In the genomic region with DNA sequence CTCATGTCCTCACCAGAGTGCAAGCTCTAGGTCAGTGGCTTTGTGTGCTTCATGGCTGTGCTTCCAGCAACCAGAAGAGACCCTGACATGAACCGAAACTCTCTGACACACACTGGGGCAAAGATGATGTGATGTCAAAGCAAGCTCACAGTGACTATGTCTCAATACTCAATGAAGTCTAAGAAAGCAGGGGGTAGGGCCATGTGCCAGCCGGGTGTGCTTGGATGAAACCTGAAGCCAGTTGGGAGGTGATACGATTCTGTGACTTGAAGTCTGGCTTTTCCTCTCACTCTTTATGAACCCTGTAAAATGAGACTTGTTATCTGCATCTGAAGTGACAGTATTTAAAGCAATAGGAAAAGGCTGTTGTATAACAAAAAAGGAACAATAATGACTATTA, we compare ENCODE assay signal across 21 mouse cellular contexts.
DNase-seq lines count a peak whose midpoint lies in the region; ATAC-seq and TF ChIP-seq lines count a peak whose summit lies in the region.
"Had no signal": no experiment of that assay in that cellular context is flagged by ENCODE, and none has a peak within 500 bp of the region (broad histone marks: within the 10 kb centered on the region; RNA-seq: fewer than 3 reads in every experiment).

No protein-coding gene starts in this region.

- ATAC-seq in heart, embryonic 13.5 days (ENCODE audit: extremely low read depth, insufficient number of reproducible peaks, low FRiP score, low TSS enrichment): no peak
- ATAC-seq in midbrain, embryonic 11.5 days (ENCODE audit: low FRiP score): no peak
- ATAC-seq in midbrain, embryonic 13.5 days: no peak
- ATAC-seq in liver, postnatal 0 days: no peak
- ATAC-seq in erythroid progenitor cell, adult 5-6 weeks (replicated peaks; ENCODE audit: low FRiP score, poor library complexity, severe bottlenecking): no peak
- ATAC-seq: activated CD4-positive, CD25-positive, alpha-beta regulatory T cell, adult 4 months; forebrain, embryonic 13.5 days; forebrain, postnatal 0 days; hindbrain, postnatal 0 days; Patski had no signal

- peaks cover 7% of the 10 kb centered on the region for H3K36me3 ChIP-seq in heart, embryonic 13.5 days
- H3K36me3 ChIP-seq in midbrain, embryonic 11.5 days (ENCODE audit: control insufficient read depth, insufficient read depth, low read length): no peaks in the 10 kb centered on the region
- H3K36me3 ChIP-seq in midbrain, embryonic 13.5 days: peaks cover 4% of the 10 kb centered on the region; the same call in 1 of the 2 replicates
- H3K36me3 ChIP-seq in liver, postnatal 0 days (replicated peaks; ENCODE audit: insufficient read depth, low read length): no peaks in the 10 kb centered on the region; the same call in 1 of the 2 replicates
- H3K36me3 ChIP-seq: embryonic facial prominence, embryonic 13.5 days had no signal

- 0 out of 2 replicates have a peak overlapping the region, but pooled peaks have one; percentile 6 for H3K27ac ChIP-seq in heart, embryonic 13.5 days (replicated peaks)
- H3K27ac ChIP-seq in midbrain, embryonic 11.5 days (ENCODE audit: low read depth, low read length): no peak overlapping the region
- H3K27ac ChIP-seq in midbrain, embryonic 13.5 days: no peak overlapping the region
- no peak overlapping the region for H3K27ac ChIP-seq in liver, postnatal 0 days (ENCODE audit: low read depth)
- H3K27ac ChIP-seq: embryonic facial prominence, embryonic 13.5 days; forebrain, embryonic 13.5 days; heart, adult 2 months; hindbrain, embryonic 13.5 days; hindbrain, postnatal 0 days had no signal

- no peak overlapping the region for H3K4me2 ChIP-seq in heart, embryonic 13.5 days
- H3K4me2 ChIP-seq in midbrain, embryonic 11.5 days: no peak overlapping the region
- H3K4me2 ChIP-seq in midbrain, embryonic 13.5 days (replicated peaks): no peak overlapping the region
- H3K4me2 ChIP-seq in liver, postnatal 0 days (ENCODE audit: low read depth, low read length): no peak overlapping the region
- H3K4me2 ChIP-seq: embryonic facial prominence, embryonic 13.5 days; forebrain, embryonic 13.5 days; hindbrain, embryonic 13.5 days had no signal

- no peak overlapping the region for H3K9ac ChIP-seq in heart, embryonic 13.5 days
- H3K9ac ChIP-seq in midbrain, embryonic 11.5 days (ENCODE audit: low read length): no peak overlapping the region
- no peak overlapping the region for H3K9ac ChIP-seq in midbrain, embryonic 13.5 days (replicated peaks)
- no peak overlapping the region for H3K9ac ChIP-seq in liver, postnatal 0 days (replicated peaks)
- H3K9ac ChIP-seq: embryonic facial prominence, embryonic 13.5 days; forebrain, embryonic 13.5 days; forebrain, postnatal 0 days; hindbrain, embryonic 13.5 days had no signal

- TF ChIP-seq EP300 in liver, postnatal 0 days (IDR thresholded peaks at IDR 0.05; ENCODE audit: low read depth): no peak

- no peak for TF ChIP-seq CTCF in liver, postnatal 0 days (IDR thresholded peaks at IDR 0.05; ENCODE audit: low read depth)

- no peak overlapping the region for H3K4me3 ChIP-seq in heart, embryonic 13.5 days
- no peak overlapping the region for H3K4me3 ChIP-seq in midbrain, embryonic 11.5 days (ENCODE audit: low read depth, low read length)
- H3K4me3 ChIP-seq in midbrain, embryonic 13.5 days (replicated peaks): no peak overlapping the region
- no peak overlapping the region for H3K4me3 ChIP-seq in liver, postnatal 0 days (ENCODE audit: low read depth, low read length)
- H3K4me3 ChIP-seq: embryonic facial prominence, embryonic 13.5 days; forebrain, embryonic 13.5 days; heart, adult 2 months; hindbrain, embryonic 13.5 days had no signal

- WGBS in heart, embryonic 13.5 days: 63% methylated on average over 3 of the region's 3 CpGs
- 85% methylated on average over 3 of the region's 3 CpGs for WGBS in midbrain, embryonic 11.5 days
- 93% methylated on average over 3 of the region's 3 CpGs for WGBS in midbrain, embryonic 13.5 days
- WGBS in liver, postnatal 0 days (ENCODE audit: insufficient replicate concordance): 84% methylated on average over 3 of the region's 3 CpGs

- DNase-seq in cerebellum, postnatal 10 days: peak; percentile 47
- no peak for DNase-seq in cerebellum, adult 8-10 months
- no peak for DNase-seq in heart, adult 9 months (ENCODE audit: low spot score in 2 of 2)
- peak; percentile 61 for DNase-seq in midbrain, embryonic 11.5 days (ENCODE audit: low spot score, missing footprints)
- DNase-seq in liver, postnatal 0 days: no peak
- DNase-seq: adrenal gland, adult 2 months; cerebellum, adult 11 months; cerebellum, adult 9-10 months; cerebellum, postnatal 36 days; forebrain, postnatal 0 days; heart, adult 2 months; heart, postnatal 14 days had no signal

- peaks cover 5% of the 10 kb centered on the region; the same call in 1 of the 2 replicates for H3K9me3 ChIP-seq in heart, embryonic 13.5 days
- H3K9me3 ChIP-seq in midbrain, embryonic 11.5 days (ENCODE audit: control insufficient read depth, low read length): no peaks in the 10 kb centered on the region
- H3K9me3 ChIP-seq in midbrain, embryonic 13.5 days: no peaks in the 10 kb centered on the region
- H3K9me3 ChIP-seq in liver, postnatal 0 days (ENCODE audit: low read length): no peaks in the 10 kb centered on the region
- H3K9me3 ChIP-seq: embryonic facial prominence, embryonic 13.5 days; forebrain, embryonic 13.5 days; hindbrain, embryonic 13.5 days had no signal

- peaks cover 53% of the 10 kb centered on the region for H3K4me1 ChIP-seq in heart, embryonic 13.5 days
- no peaks in the 10 kb centered on the region for H3K4me1 ChIP-seq in midbrain, embryonic 11.5 days (ENCODE audit: control insufficient read depth, insufficient read depth, low read length)
- 0 out of 2 replicates have a peak, but pooled peaks cover 2% of the 10 kb centered on the region for H3K4me1 ChIP-seq in midbrain, embryonic 13.5 days (replicated peaks)
- H3K4me1 ChIP-seq in liver, postnatal 0 days (ENCODE audit: insufficient read depth): peaks cover 3% of the 10 kb centered on the region; the same call in 1 of the 2 replicates
- H3K4me1 ChIP-seq: forebrain, embryonic 13.5 days; hindbrain, embryonic 13.5 days had no signal

- no peaks in the 10 kb centered on the region for H3K27me3 ChIP-seq in heart, embryonic 13.5 days (replicated peaks)
- H3K27me3 ChIP-seq in midbrain, embryonic 11.5 days (ENCODE audit: control insufficient read depth, insufficient read depth, low read length): no peaks in the 10 kb centered on the region
- H3K27me3 ChIP-seq in midbrain, embryonic 13.5 days: no peaks in the 10 kb centered on the region
- H3K27me3 ChIP-seq in liver, postnatal 0 days (ENCODE audit: insufficient read depth, low read length): no peaks in the 10 kb centered on the region
- H3K27me3 ChIP-seq: embryonic facial prominence, embryonic 13.5 days; forebrain, embryonic 13.5 days; hindbrain, embryonic 13.5 days; Patski had no signal

Comparison
In these comparisons a context has a peak if more than half of its experiments do, and no peak if none do; other contexts are left out.
1. DNase-seq: peak in cerebellum, postnatal 10 days (2 of 2) and midbrain, embryonic 11.5 days (single experiment); none in cerebellum, adult 8-10 months (single experiment), heart, adult 9 months (0 of 2) and liver, postnatal 0 days (single experiment).